Mouse (Mus musculus): ENCODE measurements around the gene Gnb3.
"Not testable (repeated sequence)": the region's sequence is repeated elsewhere in the genome, so short reads cannot be mapped to it uniquely, and the experiment has no call there.

Gene Gnb3

DNA sequence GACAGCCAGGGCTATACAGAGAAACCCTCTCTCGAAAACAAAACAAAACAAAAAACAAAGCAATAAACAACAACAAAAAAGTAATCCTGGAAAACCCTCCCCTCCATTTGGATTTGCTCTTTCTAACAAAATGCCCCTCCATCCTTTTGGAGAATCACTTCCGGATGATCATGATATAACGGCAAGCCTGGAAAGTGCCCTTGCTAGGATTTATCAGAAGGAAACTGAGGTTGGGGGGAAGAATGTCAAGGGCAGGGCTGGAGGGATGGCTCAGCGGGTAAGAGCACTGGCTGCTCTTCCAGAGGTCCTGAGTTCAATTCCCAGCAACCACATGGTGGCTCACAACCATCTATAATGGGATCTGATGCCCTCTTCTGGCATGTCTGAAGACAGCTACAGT is 36.4 kb downstream of the Gnb3 start:
- in situ Hi-C loops (cut with MboI, MseI), result not testable (repeated sequence)

DNA sequence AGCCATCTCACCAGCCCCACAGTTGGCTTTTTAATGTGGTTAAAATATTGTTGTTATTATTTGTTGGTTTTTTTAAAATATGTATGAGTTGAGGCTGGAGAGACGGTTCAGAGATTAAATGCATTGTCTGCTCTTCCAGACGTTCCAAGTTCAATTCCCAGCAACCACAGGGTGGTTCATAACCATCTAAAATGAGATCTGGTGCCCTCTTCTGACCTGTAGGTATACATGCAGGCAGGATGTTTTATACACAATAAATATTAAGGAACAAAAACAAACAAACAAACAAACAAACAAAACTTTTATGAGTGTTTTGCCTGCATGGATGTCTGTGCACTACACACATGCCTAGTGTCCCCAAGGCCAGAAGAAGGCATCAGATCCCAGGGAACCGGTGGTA is 37.0 kb downstream of the Gnb3 start:
- in situ Hi-C loops (cut with MboI, MseI), result no loop called here

DNA sequence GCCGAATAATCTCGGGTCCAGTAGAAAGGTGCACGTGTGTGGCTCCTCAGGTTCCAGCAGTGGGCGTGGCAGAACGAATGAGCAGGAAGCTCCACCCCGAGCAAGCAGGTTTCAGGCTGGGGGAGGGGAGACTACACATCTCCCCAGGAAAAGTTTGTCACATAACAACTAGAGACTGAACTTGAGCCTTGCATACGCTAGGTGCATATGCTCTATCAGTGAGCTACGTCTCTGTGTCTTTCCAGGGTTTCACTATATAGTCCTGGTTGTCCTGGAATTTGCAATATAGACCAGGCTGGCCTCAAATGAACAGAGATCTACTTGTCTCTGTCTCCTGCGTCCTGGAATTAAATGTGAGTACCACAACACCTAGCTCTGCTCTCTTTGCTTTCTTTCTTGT is 37.7 kb downstream of the Gnb3 start:
- in situ Hi-C loops (cut with MboI, MseI), result not testable (repeated sequence)

DNA sequence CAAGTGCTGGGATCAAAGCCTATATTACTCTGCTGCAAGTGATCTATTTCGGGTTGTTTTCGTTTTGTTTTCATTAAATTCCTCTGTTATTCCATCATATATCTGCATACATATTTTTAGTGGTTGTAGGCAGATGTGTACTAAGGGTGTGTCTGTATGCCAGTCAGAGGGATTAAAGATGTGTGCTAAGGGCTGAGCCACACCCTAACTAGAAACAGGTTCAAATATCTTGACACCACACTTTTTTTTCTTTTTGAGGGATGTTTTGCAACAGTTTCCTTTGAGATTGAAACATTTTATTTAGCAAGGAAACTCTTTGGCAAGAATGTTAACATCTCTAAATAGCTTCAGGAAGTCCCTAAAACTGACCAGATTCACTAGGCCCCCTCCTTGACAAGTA is 43.9 kb downstream of the Gnb3 start:
- in situ Hi-C loops (cut with MboI, MseI), result no loop called here

DNA sequence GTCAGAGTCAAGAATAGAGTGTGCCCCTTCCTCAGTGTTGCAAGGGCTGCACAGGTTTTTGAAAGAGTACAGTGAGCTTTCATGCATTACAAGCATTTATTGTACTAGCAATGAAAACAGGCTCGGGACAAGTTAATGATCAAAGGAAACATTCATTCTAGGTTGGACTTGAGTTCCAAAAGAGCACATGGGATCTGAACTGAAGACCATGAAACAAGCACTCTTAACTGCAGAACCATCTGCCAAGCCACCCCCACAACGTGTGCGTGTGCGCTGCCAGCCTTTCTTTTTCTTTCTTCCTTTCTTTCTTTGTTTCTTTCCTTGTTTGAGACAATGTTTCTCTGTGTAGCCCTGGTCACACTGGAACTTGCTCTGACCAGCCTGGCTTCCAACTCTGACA is 44.3 kb downstream of the Gnb3 start:
- in situ Hi-C loops (cut with MboI, MseI), result no loop called here

DNA sequence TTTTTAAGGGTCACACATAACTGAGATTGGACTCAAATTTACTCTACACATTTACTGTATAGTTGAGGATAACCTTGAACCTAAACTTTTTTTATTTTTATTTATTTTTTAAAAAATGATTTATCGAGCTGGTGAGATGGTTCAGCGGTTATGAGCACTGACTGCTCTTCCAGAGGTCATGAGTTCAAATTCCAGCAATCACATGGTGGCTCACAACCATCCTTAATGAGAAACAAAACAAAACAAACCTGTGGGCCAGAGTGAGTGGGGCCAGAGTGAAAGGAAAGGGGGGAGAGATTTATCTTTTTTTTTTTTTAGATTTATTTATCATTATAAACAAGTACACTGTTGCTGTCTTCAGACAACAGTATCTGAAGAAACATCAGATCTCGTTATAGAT is 48.2 kb downstream of the Gnb3 start:
- in situ Hi-C loops (cut with MboI, MseI), result no loop called here

DNA sequence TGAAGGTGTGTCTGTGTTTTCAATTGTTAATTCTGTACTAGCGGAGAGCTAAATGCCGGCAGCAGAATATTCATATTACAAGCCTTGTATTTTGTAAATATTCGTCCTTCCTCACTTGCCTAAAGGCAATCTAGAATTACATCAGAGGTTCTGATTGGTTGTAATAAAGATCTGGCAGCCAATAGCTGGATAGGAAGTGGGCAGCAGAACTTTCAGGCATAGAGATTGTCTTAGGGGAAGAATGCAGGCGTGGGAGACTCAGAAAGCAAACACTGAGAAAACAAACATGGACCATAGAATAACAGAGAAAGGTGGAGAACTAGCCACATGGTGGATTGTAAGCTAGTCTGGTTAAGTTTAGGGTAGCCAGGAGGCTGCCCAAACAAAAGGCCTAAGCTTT is 50.0 kb downstream of the Gnb3 start:
- in situ Hi-C loops (cut with MboI, MseI), result no loop called here

DNA sequence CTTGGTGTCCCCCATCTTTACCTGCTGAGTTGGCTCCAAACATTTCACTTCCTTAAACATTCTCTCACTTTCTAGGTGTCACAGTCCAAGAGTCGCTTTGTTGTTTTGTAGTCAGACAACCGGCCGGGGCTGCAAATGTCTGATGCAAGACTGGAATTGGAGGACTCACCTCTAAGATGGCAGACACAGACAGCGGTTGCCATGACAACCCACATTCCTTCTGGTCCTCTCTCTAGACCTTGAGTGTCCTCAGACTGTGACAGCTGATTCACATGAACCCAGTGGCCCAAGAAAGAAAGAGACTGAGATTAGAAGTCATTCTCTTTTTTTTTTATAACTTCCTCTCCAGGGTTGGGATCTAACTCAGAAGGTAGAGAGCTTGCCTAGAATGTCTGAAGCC is 50.6 kb downstream of the Gnb3 start:
- in situ Hi-C loops (cut with MboI, MseI), result no loop called here

DNA sequence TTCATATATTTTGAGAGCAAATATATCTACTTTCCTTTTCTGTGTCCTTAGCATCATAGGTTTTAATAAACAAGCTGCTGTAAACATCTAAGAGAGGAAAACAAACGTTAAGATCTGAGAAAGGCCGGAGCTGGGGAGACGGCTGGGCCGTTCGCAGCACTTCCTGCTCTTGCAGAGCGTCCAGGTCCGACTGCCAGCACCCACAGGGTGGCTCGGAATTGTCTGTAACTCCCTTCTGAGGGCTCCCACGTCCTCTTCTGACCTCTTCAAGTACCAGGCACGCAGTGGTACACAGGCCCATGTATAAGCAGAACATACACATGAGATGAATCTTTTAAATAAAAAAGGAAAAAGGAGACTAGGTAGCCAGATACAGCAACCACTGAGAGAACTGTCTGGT is 52.4 kb downstream of the Gnb3 start:
- in situ Hi-C loops (cut with MboI, MseI), result no loop called here

DNA sequence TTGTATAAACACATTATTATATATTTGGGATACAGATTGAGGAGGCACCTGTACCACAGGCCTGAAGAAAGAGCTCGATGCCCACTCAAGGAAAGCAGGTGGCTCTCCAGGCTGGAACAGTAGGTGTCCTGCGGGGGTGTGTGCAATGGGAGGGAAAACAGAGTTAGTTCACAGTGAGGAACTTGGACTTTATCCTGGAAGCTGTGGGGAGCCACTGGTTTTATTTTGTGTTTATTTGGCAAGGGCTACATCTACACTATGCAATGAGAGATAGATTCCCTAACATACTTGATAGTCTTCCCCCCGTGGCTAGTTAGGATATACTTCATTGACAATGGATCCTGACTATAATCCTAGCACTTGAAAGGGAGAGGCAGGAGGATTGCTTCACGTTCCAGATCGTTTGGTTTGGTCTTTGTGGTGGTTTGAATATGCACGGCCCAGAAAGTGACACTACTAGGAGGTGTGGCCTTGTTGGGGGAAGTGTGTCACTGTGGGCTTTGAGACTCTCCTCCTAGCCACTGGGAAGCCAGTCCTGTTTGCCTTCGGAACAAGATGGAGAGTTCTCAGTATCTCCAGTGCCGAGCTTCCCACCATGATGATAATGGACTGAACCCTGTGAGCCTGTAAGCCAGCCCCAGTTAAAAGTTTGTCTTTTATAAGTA is 53.2 kb downstream of the Gnb3 start:
- in situ Hi-C loops (cut with MboI, MseI), result no loop called here
